Mouse (Mus musculus): ENCODE measurements around the gene Polr2j. TPM values are rescaled to one million over a fixed set of nuclear protein-coding genes. Genes with fewer than 3 reads are reported as not detected.

The Polr2j gene
- polyA plus RNA-seq, 1 experiment from 2014 or later: 236 TPM

GRCm38 (mm10) chr5:136135571-136136291 is 19.3 kb downstream of the Polr2j start, which contains the start of the genes Lrwd1 and Alkbh4:
TSS of gene Lrwd1 (minus strand) at chr5:136136074.
TSS of gene Alkbh4 (plus strand) at chr5:136136146.
- Histone ChIP-seq H3K4me1 (ENCODE audit: control insufficient read depth, insufficient read depth, low read length) (0 out of 2 replicates have a peak, but pooled peaks cover 5% of the 10 kb centered on the region), H3K4me3 (ENCODE audit: low read depth, low read length) (peak within 1 kb of the TSS; percentile 70), H3K9me3 (ENCODE audit: control insufficient read depth, low read length) (no peaks in the 10 kb centered on the region), H3K4me2 (ENCODE audit: low read depth) (peak within 1 kb of the TSS; percentile 61), H3K36me3 (ENCODE audit: control insufficient read depth, insufficient read depth, low read length) (peaks cover 13% of the 10 kb centered on the region), H3K9ac (ENCODE audit: low read length) (peak within 1 kb of the TSS; percentile 77), H3K27ac (ENCODE audit: low read depth, low read length) (no peak within 1 kb of the TSS), H3K27me3 (ENCODE audit: control insufficient read depth, insufficient read depth, low read length) (no peaks in the 10 kb centered on the region)
- ATAC-seq (ENCODE audit: insufficient read depth, low FRiP score, low TSS enrichment): peak; percentile 86
- WGBS: 1% methylated on average over 60 of the region's 60 CpGs
- peak; percentile 96 for DNase-seq (ENCODE audit: low spot score)

- H3K36me3 ChIP-seq (ENCODE audit: control insufficient read depth, insufficient read depth, low read length): peaks cover 18% of the 10 kb centered on the region
- peak overlapping the region; percentile 61 for H3K4me2 ChIP-seq (ENCODE audit: low read depth)
- DNase-seq (ENCODE audit: low spot score): no peak
- no peaks in the 10 kb centered on the region for H3K9me3 ChIP-seq (ENCODE audit: control insufficient read depth, low read length)
- no peak overlapping the region for H3K27ac ChIP-seq (ENCODE audit: low read depth, low read length)
- no peaks in the 10 kb centered on the region for H3K27me3 ChIP-seq (ENCODE audit: control insufficient read depth, insufficient read depth, low read length)
- WGBS: 8% methylated on average over 20 of the region's 20 CpGs
- H3K4me1 ChIP-seq (ENCODE audit: control insufficient read depth, insufficient read depth, low read length): 0 out of 2 replicates have a peak, but pooled peaks cover 5% of the 10 kb centered on the region
- H3K9ac ChIP-seq (ENCODE audit: low read length): peak overlapping the region; percentile 66
- peak; percentile 7; the same call in 1 of the 2 replicates for ATAC-seq (ENCODE audit: insufficient read depth, low FRiP score, low TSS enrichment)
- H3K4me3 ChIP-seq (ENCODE audit: low read depth, low read length): peak overlapping the region; percentile 70
Measured at GRCm38 (mm10) chr5:136136292-136136990, 20.0 kb downstream of the Polr2j start.

- Histone ChIP-seq H3K36me3 (ENCODE audit: control insufficient read depth, insufficient read depth, low read length) (peaks cover 18% of the 10 kb centered on the region), H3K4me3 (ENCODE audit: low read depth, low read length) (no peak overlapping the region), H3K27ac (ENCODE audit: low read depth, low read length) (no peak overlapping the region), H3K9me3 (ENCODE audit: control insufficient read depth, low read length) (no peaks in the 10 kb centered on the region), H3K27me3 (ENCODE audit: control insufficient read depth, insufficient read depth, low read length) (no peaks in the 10 kb centered on the region), H3K9ac (ENCODE audit: low read length) (no peak overlapping the region), H3K4me2 (ENCODE audit: low read depth) (no peak overlapping the region), H3K4me1 (ENCODE audit: control insufficient read depth, insufficient read depth, low read length) (0 out of 2 replicates have a peak, but pooled peaks cover 5% of the 10 kb centered on the region)
- no peak for ATAC-seq (ENCODE audit: insufficient read depth, low FRiP score, low TSS enrichment)
- WGBS: 73% methylated on average over 13 of the region's 13 CpGs
- DNase-seq (ENCODE audit: low spot score): peak; percentile 69
Measured at GRCm38 (mm10) chr5:136137658-136138274, 21.3 kb downstream of the Polr2j start.

GRCm38 (mm10) chr5:136139393-136139792 is 23.0 kb downstream of the Polr2j start:
- no peaks in the 10 kb centered on the region for H3K9me3 ChIP-seq (ENCODE audit: control insufficient read depth, low read length)
- 0 out of 2 replicates have a peak, but pooled peaks cover 5% of the 10 kb centered on the region for H3K4me1 ChIP-seq (ENCODE audit: control insufficient read depth, insufficient read depth, low read length)
- WGBS: 92% methylated on average over 13 of the region's 13 CpGs
- H3K27ac ChIP-seq (ENCODE audit: low read depth, low read length): no peak overlapping the region
- no peak overlapping the region for H3K4me3 ChIP-seq (ENCODE audit: low read depth, low read length)
- no peak overlapping the region for H3K4me2 ChIP-seq (ENCODE audit: low read depth)
- peaks cover 18% of the 10 kb centered on the region for H3K36me3 ChIP-seq (ENCODE audit: control insufficient read depth, insufficient read depth, low read length)
- ATAC-seq (ENCODE audit: insufficient read depth, low FRiP score, low TSS enrichment) (no peak), DNase-seq (ENCODE audit: low spot score) (no peak)
- H3K9ac ChIP-seq (ENCODE audit: low read length): no peak overlapping the region
- H3K27me3 ChIP-seq (ENCODE audit: control insufficient read depth, insufficient read depth, low read length): no peaks in the 10 kb centered on the region

GRCm38 (mm10) chr5:136140057-136140482 is 23.6 kb downstream of the Polr2j start:
- H3K4me2 ChIP-seq (ENCODE audit: low read depth): no peak overlapping the region
- no peak overlapping the region for H3K27ac ChIP-seq (ENCODE audit: low read depth, low read length)
- H3K9me3 ChIP-seq (ENCODE audit: control insufficient read depth, low read length): no peaks in the 10 kb centered on the region
- H3K4me1 ChIP-seq (ENCODE audit: control insufficient read depth, insufficient read depth, low read length): 0 out of 2 replicates have a peak, but pooled peaks cover 1% of the 10 kb centered on the region
- H3K9ac ChIP-seq (ENCODE audit: low read length): no peak overlapping the region
- H3K4me3 ChIP-seq (ENCODE audit: low read depth, low read length): no peak overlapping the region
- DNase-seq (ENCODE audit: low spot score) (no peak), ATAC-seq (ENCODE audit: insufficient read depth, low FRiP score, low TSS enrichment) (no peak)
- H3K36me3 ChIP-seq (ENCODE audit: control insufficient read depth, insufficient read depth, low read length): peaks cover 18% of the 10 kb centered on the region
- H3K27me3 ChIP-seq (ENCODE audit: control insufficient read depth, insufficient read depth, low read length): no peaks in the 10 kb centered on the region
- 92% methylated on average over 10 of the region's 10 CpGs for WGBS

- Histone ChIP-seq H3K9ac (ENCODE audit: low read length) (no peak overlapping the region), H3K36me3 (ENCODE audit: control insufficient read depth, insufficient read depth, low read length) (peaks cover 18% of the 10 kb centered on the region), H3K27me3 (ENCODE audit: control insufficient read depth, insufficient read depth, low read length) (no peaks in the 10 kb centered on the region), H3K4me1 (ENCODE audit: control insufficient read depth, insufficient read depth, low read length) (no peaks in the 10 kb centered on the region), H3K27ac (ENCODE audit: low read depth, low read length) (no peak overlapping the region), H3K9me3 (ENCODE audit: control insufficient read depth, low read length) (no peaks in the 10 kb centered on the region), H3K4me2 (ENCODE audit: low read depth) (no peak overlapping the region), H3K4me3 (ENCODE audit: low read depth, low read length) (no peak overlapping the region)
- WGBS: 89% methylated on average over 5 of the region's 5 CpGs
- no peak for DNase-seq (ENCODE audit: low spot score)
- ATAC-seq (ENCODE audit: insufficient read depth, low FRiP score, low TSS enrichment): no peak
Measured at GRCm38 (mm10) chr5:136142746-136143145, 26.3 kb downstream of the Polr2j start.

GRCm38 (mm10) chr5:136143161-136143755 is 26.8 kb downstream of the Polr2j start:
- H3K9ac ChIP-seq (ENCODE audit: low read length): no peak overlapping the region
- no peak for DNase-seq (ENCODE audit: low spot score)
- no peak overlapping the region for H3K4me2 ChIP-seq (ENCODE audit: low read depth)
- H3K27ac ChIP-seq (ENCODE audit: low read depth, low read length): no peak overlapping the region
- WGBS: 92% methylated on average over 6 of the region's 6 CpGs
- H3K9me3 ChIP-seq (ENCODE audit: control insufficient read depth, low read length): no peaks in the 10 kb centered on the region
- H3K27me3 ChIP-seq (ENCODE audit: control insufficient read depth, insufficient read depth, low read length): no peaks in the 10 kb centered on the region
- H3K4me1 ChIP-seq (ENCODE audit: control insufficient read depth, insufficient read depth, low read length): no peaks in the 10 kb centered on the region
- peaks cover 18% of the 10 kb centered on the region for H3K36me3 ChIP-seq (ENCODE audit: control insufficient read depth, insufficient read depth, low read length)
- no peak overlapping the region for H3K4me3 ChIP-seq (ENCODE audit: low read depth, low read length)
- no peak for ATAC-seq (ENCODE audit: insufficient read depth, low FRiP score, low TSS enrichment)

- Histone ChIP-seq H3K4me1 (ENCODE audit: control insufficient read depth, insufficient read depth, low read length) (no peaks in the 10 kb centered on the region), H3K9ac (ENCODE audit: low read length) (no peak overlapping the region), H3K4me3 (ENCODE audit: low read depth, low read length) (no peak overlapping the region), H3K36me3 (ENCODE audit: control insufficient read depth, insufficient read depth, low read length) (peaks cover 13% of the 10 kb centered on the region), H3K27ac (ENCODE audit: low read depth, low read length) (no peak overlapping the region), H3K9me3 (ENCODE audit: control insufficient read depth, low read length) (no peaks in the 10 kb centered on the region), H3K4me2 (ENCODE audit: low read depth) (no peak overlapping the region), H3K27me3 (ENCODE audit: control insufficient read depth, insufficient read depth, low read length) (no peaks in the 10 kb centered on the region)
- ATAC-seq (ENCODE audit: insufficient read depth, low FRiP score, low TSS enrichment) (no peak), DNase-seq (ENCODE audit: low spot score) (no peak)
- WGBS: 59% methylated on average over 12 of the region's 12 CpGs
Measured at GRCm38 (mm10) chr5:136144606-136145430, 28.4 kb downstream of the Polr2j start.

All from neural tube, embryonic 11.5 days (tissue).